In the genomic region with DNA sequence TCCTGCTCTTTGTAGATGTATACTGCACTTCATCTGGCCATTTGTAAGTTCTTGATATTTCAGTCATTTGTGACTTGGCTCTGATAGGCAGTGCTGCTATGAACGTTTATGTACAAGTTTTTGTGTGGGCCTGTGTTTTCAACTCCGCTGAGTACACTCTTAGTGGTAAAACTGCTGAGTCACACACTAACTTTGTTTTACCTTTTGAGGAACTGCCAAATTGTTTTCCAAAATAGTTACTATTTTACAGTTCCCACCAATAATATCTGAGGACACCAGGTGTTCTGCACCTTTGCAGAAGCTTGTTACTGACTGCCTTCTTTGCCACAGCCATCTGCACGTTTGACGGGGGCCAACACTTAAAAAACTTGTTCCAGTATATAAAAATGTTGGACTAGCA, we compare ENCODE assay signal across 25 mouse cellular contexts. TPM values are rescaled to one million over a fixed set of nuclear protein-coding genes. Genes with fewer than 3 reads are reported as not detected.
DNase-seq lines count a peak whose midpoint lies in the region; ATAC-seq lines count a peak whose summit lies in the region.
"Had no signal": no experiment of that assay in that cellular context is flagged by ENCODE, and none has a peak within 500 bp of the region (broad histone marks: within the 10 kb centered on the region; RNA-seq: fewer than 3 reads in every experiment).

No protein-coding gene starts in this region.

- no peaks in the 10 kb centered on the region for H3K36me3 ChIP-seq in liver, embryonic 16.5 days (ENCODE audit: control insufficient read depth, insufficient read depth)
- H3K36me3 ChIP-seq: embryonic facial prominence, embryonic 12.5 days; forebrain, embryonic 12.5 days; heart, embryonic 12.5 days; hindbrain, embryonic 12.5 days; midbrain, embryonic 13.5 days had no signal

- 28% methylated on average over 4 of the region's 4 CpGs for WGBS in liver, embryonic 16.5 days (ENCODE audit: insufficient replicate concordance)

- no peak overlapping the region for H3K4me2 ChIP-seq in liver, embryonic 16.5 days (ENCODE audit: low read depth, low read length)
- H3K4me2 ChIP-seq: embryonic facial prominence, embryonic 12.5 days; forebrain, embryonic 12.5 days; heart, embryonic 12.5 days; hindbrain, embryonic 12.5 days; limb, embryonic 12.5 days; midbrain, embryonic 13.5 days had no signal

- no peak overlapping the region for H3K4me3 ChIP-seq in liver, embryonic 16.5 days (ENCODE audit: low read depth, low read length)
- H3K4me3 ChIP-seq: embryonic facial prominence, embryonic 12.5 days; forebrain, embryonic 12.5 days; gastrocnemius, adult 2 months; heart, embryonic 12.5 days; hindbrain, embryonic 12.5 days; limb, embryonic 12.5 days; megakaryocyte, embryonic 14.5 days; midbrain, embryonic 13.5 days had no signal

- intact Hi-C loops in heart, postnatal 14 days (cut with DNase I) = no loop called here
- intact Hi-C loops in gastrocnemius, postnatal 36 days (cut with DNase I) = no loop called here

- peak; percentile 34 for ATAC-seq in common myeloid progenitor, adult 5-6 weeks (replicated peaks; ENCODE audit: low read depth, poor library complexity, severe bottlenecking)
- ATAC-seq in liver, embryonic 16.5 days (ENCODE audit: low read depth) = no peak
- ATAC-seq: midbrain, embryonic 13.5 days had no signal

- H3K9me3 ChIP-seq in liver, embryonic 16.5 days (replicated peaks; ENCODE audit: control insufficient read depth, low read length) = no peaks in the 10 kb centered on the region
- H3K9me3 ChIP-seq: embryonic facial prominence, embryonic 12.5 days; forebrain, embryonic 12.5 days; heart, embryonic 12.5 days; hindbrain, embryonic 12.5 days; limb, embryonic 12.5 days; megakaryocyte, embryonic 14.5 days; midbrain, embryonic 13.5 days had no signal

- H3K27me3 ChIP-seq in liver, embryonic 16.5 days (ENCODE audit: control insufficient read depth, insufficient read depth, low read depth, low read length) = no peaks in the 10 kb centered on the region
- H3K27me3 ChIP-seq: embryonic facial prominence, embryonic 12.5 days; forebrain, embryonic 12.5 days; heart, embryonic 12.5 days; hindbrain, embryonic 12.5 days; limb, embryonic 12.5 days; midbrain, embryonic 13.5 days had no signal

- DNase-seq in 3T3-L1 (ENCODE audit: low read depth, low spot score) = peak; percentile 17
- DNase-seq in A20 (ENCODE audit: low read depth, low spot score) = peak; percentile 57
- no peak for DNase-seq in heart, postnatal 14 days
- no peak for DNase-seq in spleen, postnatal 4 days (ENCODE audit: low spot score in 2 of 2)
- DNase-seq in gastrocnemius, postnatal 36 days = no peak
- DNase-seq: adrenal gland, adult 2 months; cerebellum, adult 11-12 months; cerebellum, postnatal 10 days; gastrocnemius, adult 2 months; heart, postnatal 10 days; kidney, adult 11 months; kidney, postnatal 25 days; layer of hippocampus, postnatal 36 days; lung, adult 2 months; lung, postnatal 14 days; thymus, postnatal 25 days had no signal

- H3K9ac ChIP-seq in liver, embryonic 16.5 days (ENCODE audit: low read depth, low read length) = no peak overlapping the region
- H3K9ac ChIP-seq: forebrain, embryonic 12.5 days; heart, embryonic 12.5 days; hindbrain, embryonic 12.5 days; limb, embryonic 12.5 days; midbrain, embryonic 13.5 days had no signal

- H3K27ac ChIP-seq in liver, embryonic 16.5 days (ENCODE audit: low read length) = peak overlapping the region; percentile 51
- H3K27ac ChIP-seq: embryonic facial prominence, embryonic 12.5 days; forebrain, embryonic 12.5 days; gastrocnemius, adult 2 months; hindbrain, embryonic 12.5 days; limb, embryonic 12.5 days; midbrain, embryonic 13.5 days had no signal

- peaks cover 16% of the 10 kb centered on the region for H3K4me1 ChIP-seq in liver, embryonic 16.5 days (ENCODE audit: control insufficient read depth, low read depth, low read length)
- H3K4me1 ChIP-seq: forebrain, embryonic 12.5 days; hindbrain, embryonic 12.5 days; midbrain, embryonic 13.5 days had no signal

RNA-seq across cellular contexts. Expression of a gene that starts 8.6 kb away (rescaled TPM):
- total RNA-seq in common myeloid progenitor, adult 5-6 weeks (2017) = 33.7 and 35.4 TPM in 2 replicates
- polyA plus RNA-seq in liver, embryonic 16.5 days (2015; fragmentation: Nextera tagmentation; extraction: Ambion mirVana) = 16.3 and 17.1 TPM in 2 replicates
- total RNA-seq in heart, postnatal 14 days (2021) = 10 to 100 TPM; 41.8 to 47.1 TPM
- 10 to 100 TPM; 24.3 to 26.6 TPM for total RNA-seq in gastrocnemius, postnatal 36 days (2021)

RNA-seq across cellular contexts. Expression of a gene that starts 10.1 kb away (rescaled TPM):
- total RNA-seq in common myeloid progenitor, adult 5-6 weeks (2017) = 7.0 and 27.8 TPM in 2 replicates
- polyA plus RNA-seq in liver, embryonic 16.5 days (2015; fragmentation: Nextera tagmentation; extraction: Ambion mirVana) = 53.0 and 60.2 TPM in 2 replicates
- 10 to 100 TPM; 21.3 to 23.7 TPM for total RNA-seq in heart, postnatal 14 days (2021)
- 1 to 10 TPM; 7.5 to 7.6 TPM for total RNA-seq in gastrocnemius, postnatal 36 days (2021)

RNA-seq across cellular contexts. Expression of a gene that starts 37.3 kb away (rescaled TPM):
- 81.3 and 108 TPM in 2 replicates for total RNA-seq in common myeloid progenitor, adult 5-6 weeks (2017)
- 5.5 and 5.6 TPM in 2 replicates for polyA plus RNA-seq in liver, embryonic 16.5 days (2015; fragmentation: Nextera tagmentation; extraction: Ambion mirVana)
- 1 to 10 TPM; 1.5 to 1.8 TPM for total RNA-seq in heart, postnatal 14 days (2021)
- 1 to 10 TPM in 1 of 2 experiments, under 1 TPM in 1; 0.69 to 1.3 TPM for total RNA-seq in gastrocnemius, postnatal 36 days (2021)

RNA-seq across cellular contexts. Expression of a gene that starts 44.1 kb away (rescaled TPM):
- 3.3 and 6.3 TPM in 2 replicates for total RNA-seq in common myeloid progenitor, adult 5-6 weeks (2017)
- 33.6 and 34.4 TPM in 2 replicates for polyA plus RNA-seq in liver, embryonic 16.5 days (2015; fragmentation: Nextera tagmentation; extraction: Ambion mirVana)
- total RNA-seq in heart, postnatal 14 days (2021) = under 1 TPM in 1 of 2 experiments, not detected in 1; 0.17 TPM
- under 1 TPM in 1 of 2 experiments, not detected in 1; 0.15 TPM for total RNA-seq in gastrocnemius, postnatal 36 days (2021)
- polyA plus RNA-seq: limb, embryonic 12.5 days; midbrain, embryonic 13.5 days had no signal

RNA-seq across cellular contexts. Expression of a gene that starts 50.3 kb away (rescaled TPM):
- not detected in 2 replicates for total RNA-seq in common myeloid progenitor, adult 5-6 weeks (2017)
- polyA plus RNA-seq in liver, embryonic 16.5 days (2015; fragmentation: Nextera tagmentation; extraction: Ambion mirVana) = 1.5 and 2.4 TPM in 2 replicates
- 10 to 100 TPM; 42.0 to 51.8 TPM for total RNA-seq in heart, postnatal 14 days (2021)
- 10 to 100 TPM; 42.6 TPM for total RNA-seq in gastrocnemius, postnatal 36 days (2021)
- polyA plus RNA-seq: hindbrain, embryonic 12.5 days had no signal

Comparison
In these comparisons a context has a peak if more than half of its experiments do, and no peak if none do; other contexts are left out.
1. DNase-seq: peak in 3T3-L1 (single experiment) and A20 (single experiment); none in heart, postnatal 14 days (0 of 2), spleen, postnatal 4 days (0 of 2) and gastrocnemius, postnatal 36 days (0 of 2).
2. RNA of a gene that starts 37.3 kb away (total RNA-seq): 81.3 to 108 TPM in common myeloid progenitor, adult 5-6 weeks; 1.5 to 1.8 TPM in heart, postnatal 14 days and 0.69 to 1.3 TPM in gastrocnemius, postnatal 36 days; every median in the first group is over 10 times any median in the second.